Mouse (Mus musculus) kidney, embryonic 16.5 days (tissue): Measurements from ENCODE around the gene Adh4. TPM values are rescaled to one million over a fixed set of nuclear protein-coding genes. Genes with fewer than 3 reads are reported as not detected.
"Not testable (repeated sequence)": the region's sequence is repeated elsewhere in the genome, so short reads cannot be mapped to it uniquely, and the experiment has no call there.

Source experiments
- ATAC-seq: fragments of 200-750 bp; cut with Nextera tagmentation; 2 replicates; pipeline ENCODE4 v1.8.0; 2017; ENCODE audit warnings: moderate TSS enrichment; ENCODE audit not compliant: low FRiP score, low TSS enrichment
- H3K27ac ChIP-seq: fragments of 300-500 bp; sonication (generic); 2 replicates; pipeline ENCODE4 v1.5.1; 2014; ENCODE audit warnings: low read length
- H3K27me3 ChIP-seq: fragments of 300-500 bp; sonication (generic); 2 replicates; pipeline ENCODE4 v1.6.1; 2014; ENCODE audit warnings: low read length, control low read depth, mixed read lengths; ENCODE audit not compliant: insufficient read depth
- H3K36me3 ChIP-seq: fragments of 300-500 bp; sonication (generic); 2 replicates; pipeline ENCODE4 v1.6.1; 2014; ENCODE audit warnings: low read length, control low read depth, mixed read lengths; ENCODE audit not compliant: insufficient read depth
- H3K4me1 ChIP-seq: fragments of 300-500 bp; sonication (generic); 2 replicates; pipeline ENCODE4 v1.6.1; 2014; ENCODE audit warnings: low read length, control low read depth, mixed read lengths; ENCODE audit not compliant: insufficient read depth
- H3K4me2 ChIP-seq: fragments of 300-500 bp; sonication (generic); replicated peaks from 2 replicates; pipeline ENCODE4 v1.6.1; 2014; ENCODE audit warnings: low read depth, low read length
- H3K4me3 ChIP-seq: fragments of 300-500 bp; sonication (generic); 2 replicates; pipeline ENCODE4 v1.5.1; 2014; ENCODE audit warnings: mild to moderate bottlenecking, low read length
- H3K9ac ChIP-seq: fragments of 300-500 bp; sonication (generic); replicated peaks from 2 replicates; pipeline ENCODE4 v1.6.1; 2014; ENCODE audit warnings: low read length
- H3K9me3 ChIP-seq: fragments of 300-500 bp; sonication (generic); 2 replicates; pipeline ENCODE4 v1.6.1; 2016; ENCODE audit warnings: low read length, control low read depth
- WGBS: fragments of 180-500 bp; shearing (Covaris S2); extraction: QIAGEN DNeasy Blood & Tissue Kit; methylation state at CpG from one replicate; pipeline ENCODE4 v1.1.7; 2014; 5-methylcytosine and 5-hydroxymethylcytosine counted together
- polyA plus RNA-seq: library from polyadenylated mRNA; unstranded; fragments of >200 nt; fragmentation: Nextera tagmentation; extraction: Ambion mirVana; gene quantifications from 2 replicates; pipeline ENCODE4 v1.2.1, GENCODE M21; 2015

Adh4 gene
- polyA plus RNA-seq, 1 experiment from 2014 or later = not detected

GRCm38 (mm10) chr3:138460260-138460659 lies 45.0 kb downstream of the Adh4 start:
- 77% methylated on average over 13 of the region's 13 CpGs for WGBS

DNA sequence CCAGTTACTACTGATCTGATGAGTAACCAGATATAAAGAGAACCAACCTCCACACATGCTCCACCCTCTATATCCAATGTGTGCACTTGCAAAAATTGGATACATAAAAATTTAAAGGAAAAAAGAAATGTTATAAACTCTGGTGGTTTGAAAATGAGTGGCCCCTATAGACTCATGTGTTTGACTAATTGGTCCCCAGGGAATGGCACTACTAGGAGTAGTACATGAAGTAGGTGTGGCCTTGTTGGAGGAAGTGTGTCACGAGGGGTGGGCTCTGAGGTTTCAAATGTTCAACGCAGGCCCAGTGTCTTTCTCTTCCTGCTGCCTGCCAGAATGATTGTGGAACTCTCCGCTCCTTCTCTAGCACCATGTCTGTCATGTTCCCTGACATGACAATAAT lies 46.6 kb downstream of the Adh4 start:
- Histone ChIP-seq H3K4me2 (no peak overlapping the region), H3K4me1 (no peaks in the 10 kb centered on the region), H3K9me3 (no peaks in the 10 kb centered on the region), H3K4me3 (no peak overlapping the region), H3K9ac (no peak overlapping the region), H3K27me3 (no peaks in the 10 kb centered on the region), H3K36me3 (peaks cover 73% of the 10 kb centered on the region), H3K27ac (no peak overlapping the region)
- ATAC-seq = no peak
- 88% methylated on average over 3 of the region's 3 CpGs for WGBS

More at GRCm38 (mm10) chr3:138460260-138460659, 45.0 kb downstream of the Adh4 start:
- H3K4me2 ChIP-seq = no peak overlapping the region
- H3K27ac ChIP-seq = no peak overlapping the region
- ATAC-seq = no peak
- peaks cover 78% of the 10 kb centered on the region for H3K36me3 ChIP-seq
- H3K9ac ChIP-seq = no peak overlapping the region
- H3K9me3 ChIP-seq = no peaks in the 10 kb centered on the region
- no peaks in the 10 kb centered on the region for H3K27me3 ChIP-seq
- H3K4me1 ChIP-seq = no peaks in the 10 kb centered on the region
- no peak overlapping the region for H3K4me3 ChIP-seq

DNA sequence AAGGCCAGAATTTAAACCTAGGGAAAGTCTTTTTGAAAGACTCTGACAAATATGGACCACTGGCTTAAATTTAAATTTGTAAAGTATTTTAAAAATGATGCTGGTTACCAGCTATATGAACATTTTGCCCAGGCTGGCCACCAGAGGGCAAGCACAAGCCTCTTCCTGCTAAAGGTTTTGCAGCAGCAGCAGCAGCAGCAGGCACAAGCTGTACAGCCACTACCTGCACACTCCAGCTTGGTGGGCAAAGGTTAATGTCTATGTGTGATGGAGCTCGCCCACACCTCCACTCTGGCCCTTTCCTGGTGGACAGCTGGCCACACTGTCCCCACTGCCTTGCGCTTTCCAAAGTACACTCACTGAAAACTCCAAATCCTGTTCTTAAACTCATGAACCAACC lies 47.9 kb downstream of the Adh4 start:
- Histone ChIP-seq H3K9me3 (no peaks in the 10 kb centered on the region), H3K36me3 (peaks cover 64% of the 10 kb centered on the region), H3K4me1 (no peaks in the 10 kb centered on the region), H3K27ac (no peak overlapping the region), H3K4me3 (no peak overlapping the region), H3K27me3 (no peaks in the 10 kb centered on the region), H3K4me2 (no peak overlapping the region), H3K9ac (no peak overlapping the region)
- peak; percentile 85; the same call in 1 of the 2 replicates for ATAC-seq
- WGBS = 61% methylated on average over 2 of the region's 2 CpGs

DNA sequence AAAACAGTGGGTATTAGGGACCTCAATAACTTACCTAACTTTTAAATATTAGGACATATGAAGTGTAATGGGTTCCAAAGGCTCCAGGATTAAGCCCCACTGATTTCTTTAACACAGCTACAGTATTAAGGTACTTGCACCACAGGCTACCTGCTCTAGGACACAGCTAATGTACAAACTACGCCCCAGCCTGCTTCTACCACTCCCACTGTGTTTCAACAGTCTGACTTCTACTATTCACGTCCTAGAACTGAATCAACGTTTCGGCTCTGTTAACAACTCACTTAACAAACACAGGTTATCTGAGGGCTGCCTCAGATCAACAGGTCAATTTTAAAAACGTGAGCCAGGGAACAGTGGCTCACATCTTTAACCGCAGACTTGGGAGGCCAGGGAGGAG lies 48.5 kb downstream of the Adh4 start:
- peaks cover 65% of the 10 kb centered on the region for H3K36me3 ChIP-seq
- WGBS = 86% methylated on average over 6 of the region's 6 CpGs
- H3K9ac ChIP-seq = no peak overlapping the region
- H3K4me2 ChIP-seq = no peak overlapping the region
- no peak overlapping the region for H3K4me3 ChIP-seq
- no peaks in the 10 kb centered on the region for H3K9me3 ChIP-seq
- no peak for ATAC-seq
- H3K4me1 ChIP-seq = no peaks in the 10 kb centered on the region
- H3K27me3 ChIP-seq = no peaks in the 10 kb centered on the region
- no peak overlapping the region for H3K27ac ChIP-seq

DNA sequence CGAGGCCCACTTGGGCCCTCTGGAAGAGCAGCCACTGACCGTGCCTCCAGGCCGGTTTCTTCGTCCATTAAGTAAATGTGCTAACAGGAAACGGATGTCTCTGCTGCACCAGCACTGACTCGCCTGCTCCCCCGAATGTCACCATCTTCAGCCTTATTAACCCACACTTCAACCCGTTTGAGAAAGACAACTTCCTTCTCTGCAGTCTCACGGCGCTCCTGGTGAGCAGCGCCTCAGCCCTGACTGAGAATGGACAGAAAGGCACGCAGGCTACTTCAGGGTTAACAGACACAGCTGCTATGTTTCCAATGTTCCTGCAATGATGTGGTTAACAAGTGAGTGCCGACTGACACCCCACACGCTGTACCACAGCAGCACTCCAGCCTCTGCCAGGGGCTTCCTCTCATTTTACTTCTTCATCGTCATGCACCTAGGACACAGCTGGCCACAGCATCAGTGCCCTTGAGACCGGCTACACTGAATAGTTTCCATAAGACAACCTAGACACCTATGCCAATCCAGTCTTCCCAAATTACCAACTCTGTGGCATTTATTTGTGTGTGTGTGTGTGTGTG lies 49.4 kb downstream of the Adh4 start:
- H3K9ac ChIP-seq = no peak overlapping the region
- no peak overlapping the region for H3K27ac ChIP-seq
- H3K9me3 ChIP-seq = no peaks in the 10 kb centered on the region
- ATAC-seq = no peak
- WGBS = 57% methylated on average over 16 of the region's 16 CpGs
- H3K27me3 ChIP-seq = no peaks in the 10 kb centered on the region
- peaks cover 63% of the 10 kb centered on the region for H3K36me3 ChIP-seq
- no peak overlapping the region for H3K4me3 ChIP-seq
- no peak overlapping the region for H3K4me2 ChIP-seq
- H3K4me1 ChIP-seq = no peaks in the 10 kb centered on the region

DNA sequence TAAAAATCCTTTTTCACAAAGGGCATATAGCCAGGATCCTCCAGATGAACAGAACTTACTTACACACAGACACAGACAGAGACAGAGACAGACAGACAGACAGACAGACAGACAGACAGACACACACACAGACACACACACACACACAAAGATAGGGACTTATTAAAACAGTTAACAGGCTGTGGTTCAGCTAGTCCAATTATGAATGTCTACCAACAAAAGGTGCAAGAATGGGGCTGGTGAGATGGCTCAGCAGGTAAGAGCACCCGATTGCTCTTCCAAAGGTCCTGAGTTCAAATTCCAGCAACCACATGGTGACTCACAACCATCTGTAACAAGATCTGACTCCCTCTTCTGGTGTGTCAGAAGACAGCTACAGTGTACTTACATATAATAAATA lies 51.4 kb downstream of the Adh4 start:
- H3K4me1 ChIP-seq, H3K4me2 ChIP-seq, H3K9me3 ChIP-seq, H3K27me3 ChIP-seq, ATAC-seq, H3K4me3 ChIP-seq, H3K27ac ChIP-seq, H3K9ac ChIP-seq: not testable (repeated sequence)
- WGBS = 93% methylated on average over 1 of the region's 1 CpGs
- H3K36me3 ChIP-seq = peaks cover 60% of the 10 kb centered on the region

DNA sequence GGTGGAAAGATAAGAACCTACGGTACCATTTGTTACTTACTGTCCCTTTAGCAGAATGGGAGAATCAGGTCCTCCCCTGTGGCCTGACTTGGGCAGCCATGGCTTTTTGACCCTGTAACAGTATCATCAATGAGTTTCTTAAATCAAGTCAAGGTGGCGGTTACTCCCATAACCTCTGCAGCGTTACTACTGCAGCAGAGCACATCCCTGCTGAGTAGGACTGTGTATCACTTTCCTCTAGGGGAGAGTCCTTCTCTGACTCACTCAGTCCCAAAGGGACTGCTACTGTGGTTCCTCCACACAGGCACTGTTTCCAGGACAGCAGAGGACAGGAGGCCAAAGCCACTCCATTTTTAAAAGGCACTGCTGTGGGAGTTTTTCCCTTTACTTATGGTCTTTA lies 55.8 kb downstream of the Adh4 start:
- H3K9me3 ChIP-seq = no peaks in the 10 kb centered on the region
- 0 out of 2 replicates have a peak, but pooled peaks cover 4% of the 10 kb centered on the region for H3K4me1 ChIP-seq
- H3K4me2 ChIP-seq = no peak overlapping the region
- no peak overlapping the region for H3K4me3 ChIP-seq
- H3K27ac ChIP-seq = no peak overlapping the region
- peaks cover 45% of the 10 kb centered on the region for H3K36me3 ChIP-seq
- WGBS = 47% methylated on average over 3 of the region's 3 CpGs
- no peaks in the 10 kb centered on the region for H3K27me3 ChIP-seq
- no peak overlapping the region for H3K9ac ChIP-seq
- peak; percentile 82 for ATAC-seq

DNA sequence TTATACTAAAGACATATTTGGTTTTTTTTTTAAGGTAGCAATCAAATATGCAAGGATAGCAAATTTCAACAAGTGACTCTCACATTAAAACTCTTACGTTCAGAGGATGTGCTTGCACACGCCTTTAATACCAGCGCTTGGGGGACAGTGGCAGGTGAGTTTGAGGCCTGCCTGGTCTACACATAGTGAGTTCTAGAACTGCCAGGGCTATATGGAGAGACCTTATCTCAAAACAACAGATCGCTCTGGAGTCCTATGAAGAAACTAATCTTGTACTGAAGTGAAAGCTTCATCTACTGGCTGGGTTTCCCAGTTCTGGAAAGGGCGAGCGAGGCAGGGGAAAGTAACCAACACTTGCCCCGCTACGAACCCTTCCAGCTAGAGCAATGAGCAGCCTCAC lies 64.2 kb downstream of the Adh4 start:
- WGBS = 94% methylated on average over 8 of the region's 8 CpGs
- no peak for ATAC-seq
- no peak overlapping the region for H3K4me2 ChIP-seq
- no peaks in the 10 kb centered on the region for H3K27me3 ChIP-seq
- no peak overlapping the region for H3K9ac ChIP-seq
- peaks cover 28% of the 10 kb centered on the region for H3K36me3 ChIP-seq
- no peaks in the 10 kb centered on the region for H3K4me1 ChIP-seq
- no peak overlapping the region for H3K27ac ChIP-seq
- H3K9me3 ChIP-seq = no peaks in the 10 kb centered on the region
- no peak overlapping the region for H3K4me3 ChIP-seq

Other genes with a start within 250 kb of the Adh4 start
- 0.10 and 0.21 TPM in 2 replicates for gene 4930579F01Rik, start 221.6 kb upstream of the Adh4 start, polyA plus RNA-seq
- gene Adh7, start 197.7 kb upstream of the Adh4 start, polyA plus RNA-seq = 0.46 and 0.66 TPM in 2 replicates
- 77.6 and 115 TPM in 2 replicates for gene Adh1, start 154.5 kb upstream of the Adh4 start, polyA plus RNA-seq
- gene Adh6a, start 102.2 kb upstream of the Adh4 start, polyA plus RNA-seq = 0.17 TPM in 1 of 2 replicates, not detected in the other
- gene Adh6b, start 73.7 kb upstream of the Adh4 start, polyA plus RNA-seq = 0.29 and 0.71 TPM in 2 replicates
- 258 and 276 TPM in 2 replicates for gene Adh5, start 27.6 kb downstream of the Adh4 start, polyA plus RNA-seq
- gene Metap1, start 74.0 kb downstream of the Adh4 start, polyA plus RNA-seq = 50.7 and 52.1 TPM in 2 replicates
- gene Eif4e, start 110.7 kb downstream of the Adh4 start, polyA plus RNA-seq = 381 and 401 TPM in 2 replicates